Mouse (Mus musculus) MEL (cell line): ENCODE measurements around the gene Mfng.

Experiments used
- CTCF ChIP-seq, 3 experiments: IDR thresholded peaks in 2 of 3; conservative IDR thresholded peaks in 1 of 3; 2 replicates each; pipeline ENCODE4 v1.5.1; 2011 to 2012; ENCODE audit warnings: low read length in 3 of 3, low read depth in 2 of 3, mild to moderate bottlenecking in 2 of 3, improper control_type of control experiment in 1 of 3, inconsistent platforms in 1 of 3, mixed read lengths in 1 of 3, moderate library complexity in 1 of 3; ENCODE audit not compliant: control insufficient read depth in 1 of 3, insufficient read depth in 1 of 3, poor library complexity in 1 of 3, severe bottlenecking in 1 of 3
- E2F4 ChIP-seq: IDR thresholded peaks from 2 replicates; pipeline ENCODE4 v1.6.1; 2011; ENCODE audit warnings: low read depth, low read length, improper control_type of control experiment, borderline replicate concordance
- ELF1 ChIP-seq: IDR thresholded peaks from 2 replicates; pipeline ENCODE4 v1.6.1; 2014; ENCODE audit warnings: low read depth, mild to moderate bottlenecking, inconsistent platforms, low read length, improper control_type of control experiment, moderate library complexity
- EP300 ChIP-seq, 2 experiments: IDR thresholded peaks; 2 replicates each; pipeline ENCODE4 v1.6.1; 2011; ENCODE audit warnings: improper control_type of control experiment in 2 of 2, low read length in 2 of 2, low read depth in 1 of 2, mild to moderate bottlenecking in 1 of 2
- HCFC1 ChIP-seq: IDR thresholded peaks from 2 replicates; pipeline ENCODE4 v1.6.1; 2012; ENCODE audit warnings: low read depth, mild to moderate bottlenecking, inconsistent platforms, low read length, improper control_type of control experiment, moderate library complexity
- MAX ChIP-seq: IDR thresholded peaks from 2 replicates; pipeline ENCODE4 v1.6.1; 2011; ENCODE audit warnings: low read length, improper control_type of control experiment
- MEF2A ChIP-seq: IDR thresholded peaks from 2 replicates; pipeline ENCODE4 v1.6.1; 2014; ENCODE audit warnings: low read depth, mild to moderate bottlenecking, inconsistent platforms, low read length, improper control_type of control experiment; ENCODE audit not compliant: poor library complexity, insufficient replicate concordance, severe bottlenecking; ENCODE audit errors: extremely low read depth
- NELFE ChIP-seq: IDR thresholded peaks from 2 replicates; pipeline ENCODE4 v1.6.1; 2011; ENCODE audit warnings: low read depth, low read length, improper control_type of control experiment
- POLR2AphosphoS2 ChIP-seq: IDR thresholded peaks from 2 replicates; pipeline ENCODE4 v1.6.1; 2011; ENCODE audit warnings: low read length, improper control_type of control experiment
- ZC3H11A ChIP-seq: IDR thresholded peaks from 2 replicates; pipeline ENCODE4 v1.6.1; 2012; ENCODE audit warnings: low read depth, mild to moderate bottlenecking, inconsistent platforms, low read length, improper control_type of control experiment

DNA sequence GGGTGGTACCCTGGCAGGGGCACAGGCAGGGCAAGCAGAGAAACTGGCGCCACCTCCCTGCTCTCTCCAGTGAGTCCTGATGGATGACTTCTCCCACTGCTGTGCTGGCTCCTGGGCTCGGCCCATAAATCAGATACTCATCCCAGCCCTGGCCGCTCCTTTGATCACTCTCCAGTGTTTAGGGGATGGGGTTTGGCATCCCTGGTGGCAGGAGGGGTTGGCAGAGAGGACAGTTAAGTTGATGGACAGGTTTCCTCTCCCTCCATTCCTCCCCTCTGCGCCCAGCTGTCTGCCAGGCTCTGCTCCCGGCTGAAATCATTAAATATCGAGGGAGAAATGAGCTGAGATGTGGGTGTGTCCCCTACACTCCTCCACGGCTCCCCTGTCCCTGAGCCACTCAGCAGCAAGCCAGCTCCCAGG lies 36.6 kb downstream of the Mfng start:
- no peak for TF ChIP-seq HCFC1
- TF ChIP-seq MAX, result no peak
- TF ChIP-seq EP300 (IDR thresholded peaks at IDR 0.05; ENCODE audit: low read depth in 1 of 2, low read length in 2 of 2), result no peak
- no peak for TF ChIP-seq CTCF (IDR thresholded peaks at IDR 0.05 in 2 of 3, conservative IDR thresholded peaks at IDR 0.05 in 1 of 3; ENCODE audit: control insufficient read depth in 1 of 3, insufficient read depth in 1 of 3, low read depth in 2 of 3, low read length in 3 of 3, poor library complexity in 1 of 3, severe bottlenecking in 1 of 3)
- no peak for TF ChIP-seq ZC3H11A
- TF ChIP-seq E2F4, result no peak
- no peak for TF ChIP-seq NELFE
- no peak for TF ChIP-seq MEF2A
- TF ChIP-seq ELF1, result no peak
- TF ChIP-seq POLR2AphosphoS2, result no peak
